Mouse (Mus musculus) heart, postnatal 0 days (tissue): ENCODE measurements around the gene Nkain2. TPM values are rescaled to one million over a fixed set of nuclear protein-coding genes. Genes with fewer than 3 reads are reported as not detected.
"Not testable (repeated sequence)": the region's sequence is repeated elsewhere in the genome, so short reads cannot be mapped to it uniquely, and the experiment has no call there.

Experiments
- ATAC-seq: fragments of 200-750 bp; cut with Nextera tagmentation; 2 replicates; pipeline ENCODE4 v1.8.0; 2017; ENCODE audit warnings: low read depth, moderate number of reproducible peaks, moderate library complexity; ENCODE audit not compliant: insufficient read depth
- DNase-seq: peaks from one replicate; pipeline ENCODE4 v3.0.0-alpha.2; 2016; ENCODE audit warnings: low spot score
- H3K27ac ChIP-seq: fragments of 300-500 bp; sonication (generic); 2 replicates; pipeline ENCODE4 v1.5.1; 2014; ENCODE audit warnings: low read depth, mild to moderate bottlenecking
- H3K27me3 ChIP-seq: fragments of 300-500 bp; sonication (generic); 2 replicates; pipeline ENCODE4 v1.6.1; 2014; ENCODE audit warnings: low read length, mixed read lengths; ENCODE audit not compliant: control insufficient read depth, insufficient read depth
- H3K36me3 ChIP-seq: fragments of 300-500 bp; sonication (generic); replicated peaks from 2 replicates; pipeline ENCODE4 v1.6.1; 2014; ENCODE audit warnings: low read length, mixed read lengths; ENCODE audit not compliant: control insufficient read depth, insufficient read depth
- H3K4me1 ChIP-seq: fragments of 300-500 bp; sonication (generic); 2 replicates; pipeline ENCODE4 v1.6.1; 2014; ENCODE audit warnings: antibody characterized with exemption; ENCODE audit not compliant: control insufficient read depth, insufficient read depth
- H3K4me2 ChIP-seq: fragments of 300-500 bp; sonication (generic); 2 replicates; pipeline ENCODE4 v1.6.1; 2014; ENCODE audit warnings: low read depth, mild to moderate bottlenecking, low read length, moderate library complexity
- H3K4me3 ChIP-seq: fragments of 300-500 bp; sonication (generic); 2 replicates; pipeline ENCODE4 v1.5.1; 2014; ENCODE audit warnings: low read depth, low read length
- H3K9ac ChIP-seq: fragments of 300-500 bp; sonication (generic); replicated peaks from 2 replicates; pipeline ENCODE4 v1.6.1; 2014; ENCODE audit warnings: low read depth, low read length, mixed read lengths
- H3K9me3 ChIP-seq: fragments of 300-500 bp; sonication (generic); replicated peaks from 2 replicates; pipeline ENCODE4 v1.6.1; 2016; ENCODE audit warnings: low read length; ENCODE audit not compliant: control insufficient read depth
- CTCF ChIP-seq: IDR thresholded peaks from 2 replicates; pipeline ENCODE4 v1.5.1; 2016; ENCODE audit warnings: antibody characterized with exemption, control low read depth, low read depth
- EP300 ChIP-seq: IDR thresholded peaks from 2 replicates; pipeline ENCODE4 v1.6.1; 2016; ENCODE audit warnings: antibody characterized with exemption, low read depth
- WGBS: fragments of 180-500 bp; shearing (Covaris S2); extraction: QIAGEN DNeasy Blood & Tissue Kit; methylation state at CpG from one replicate; pipeline ENCODE4 v1.1.7; 2014; 5-methylcytosine and 5-hydroxymethylcytosine counted together
- polyA plus RNA-seq: library from polyadenylated mRNA; unstranded; fragments of >200 nt; fragmentation: Nextera tagmentation; extraction: Ambion mirVana; gene quantifications from 2 replicates; pipeline ENCODE4 v1.2.1, GENCODE M21; 2015
- total RNA-seq: library from RNA; depleted of rRNA; stranded (reverse); fragments of >200 nt; gene quantifications from 2 replicates; pipeline ENCODE4 v1.2.3, GENCODE M21; 2014; ENCODE audit warnings: low replicate concordance

Nkain2 gene
- total and polyA plus RNA-seq, 2 experiments from 2014 or later, result 0.29 to 0.95 TPM

GRCm38 (mm10) chr10:32782732-32783359 lies 107.4 kb downstream of the Nkain2 start:
- Histone ChIP-seq H3K9ac (no peak overlapping the region), H3K36me3 (no peaks in the 10 kb centered on the region), H3K4me3 (no peak overlapping the region), H3K27me3 (no peaks in the 10 kb centered on the region), H3K4me1 (no peaks in the 10 kb centered on the region), H3K27ac (no peak overlapping the region), H3K4me2 (no peak overlapping the region), H3K9me3 (no peaks in the 10 kb centered on the region)
- no peak for DNase-seq
- TF ChIP-seq EP300, result no peak
- no peak for TF ChIP-seq CTCF
- WGBS, result 47% methylated on average over 3 of the region's 3 CpGs
- no peak for ATAC-seq

GRCm38 (mm10) chr10:32738989-32739388 lies 151.3 kb downstream of the Nkain2 start:
- Histone ChIP-seq H3K27ac (no peak overlapping the region), H3K4me2 (no peak overlapping the region), H3K9me3 (no peaks in the 10 kb centered on the region), H3K9ac (no peak overlapping the region), H3K27me3 (no peaks in the 10 kb centered on the region), H3K4me3 (no peak overlapping the region), H3K36me3 (no peaks in the 10 kb centered on the region), H3K4me1 (no peaks in the 10 kb centered on the region)
- TF ChIP-seq EP300, result no peak
- TF ChIP-seq CTCF, result no peak
- no peak for DNase-seq
- no peak for ATAC-seq
- WGBS, result 76% methylated on average over 2 of the region's 2 CpGs

GRCm38 (mm10) chr10:32706579-32706978 lies 183.7 kb downstream of the Nkain2 start:
- WGBS, result 73% methylated on average over 1 of the region's 1 CpGs
- peak; percentile 47 for TF ChIP-seq CTCF
- ATAC-seq, H3K4me2 ChIP-seq, H3K9ac ChIP-seq, DNase-seq, H3K4me3 ChIP-seq, H3K9me3 ChIP-seq, H3K36me3 ChIP-seq, H3K27ac ChIP-seq, H3K27me3 ChIP-seq, H3K4me1 ChIP-seq: not testable (repeated sequence)

GRCm38 (mm10) chr10:32696661-32697060 lies 193.6 kb downstream of the Nkain2 start:
- no peak overlapping the region for H3K4me3 ChIP-seq
- TF ChIP-seq CTCF, result no peak
- TF ChIP-seq EP300, result no peak
- 73% methylated on average over 2 of the region's 2 CpGs for WGBS
- H3K27me3 ChIP-seq, result no peaks in the 10 kb centered on the region
- ATAC-seq (no peak), DNase-seq (no peak)
- H3K9me3 ChIP-seq, result no peaks in the 10 kb centered on the region
- no peaks in the 10 kb centered on the region for H3K4me1 ChIP-seq
- no peak overlapping the region for H3K27ac ChIP-seq
- H3K9ac ChIP-seq, result no peak overlapping the region
- no peaks in the 10 kb centered on the region for H3K36me3 ChIP-seq
- no peak overlapping the region for H3K4me2 ChIP-seq

GRCm38 (mm10) chr10:32684548-32684947 lies 205.7 kb downstream of the Nkain2 start:
- no peak for TF ChIP-seq CTCF
- TF ChIP-seq EP300, result no peak
- H3K4me2 ChIP-seq, result no peak overlapping the region
- DNase-seq (no peak), ATAC-seq (no peak)
- no peaks in the 10 kb centered on the region for H3K4me1 ChIP-seq
- H3K36me3 ChIP-seq, result no peaks in the 10 kb centered on the region
- no peak overlapping the region for H3K27ac ChIP-seq
- no peaks in the 10 kb centered on the region for H3K9me3 ChIP-seq
- no peak overlapping the region for H3K4me3 ChIP-seq
- H3K9ac ChIP-seq, result no peak overlapping the region
- H3K27me3 ChIP-seq, result no peaks in the 10 kb centered on the region

GRCm38 (mm10) chr10:32640256-32640655 lies 250.0 kb downstream of the Nkain2 start:
- Histone ChIP-seq H3K4me3 (no peak overlapping the region), H3K4me2 (no peak overlapping the region), H3K27me3 (no peaks in the 10 kb centered on the region), H3K9ac (no peak overlapping the region), H3K27ac (no peak overlapping the region), H3K9me3 (no peaks in the 10 kb centered on the region), H3K4me1 (no peaks in the 10 kb centered on the region), H3K36me3 (no peaks in the 10 kb centered on the region)
- no peak for TF ChIP-seq EP300
- TF ChIP-seq CTCF, result no peak
- 63% methylated on average over 3 of the region's 3 CpGs for WGBS
- ATAC-seq (no peak), DNase-seq (no peak)
